Mouse (Mus musculus) monocyte, adult 5-6 weeks (primary cell): ENCODE data around the gene Zbtb25. TPM values are rescaled to one million over a fixed set of nuclear protein-coding genes. Genes with fewer than 3 reads are reported as not detected.

Source experiments
- ATAC-seq: fragments of 153-309, 156-312 bp; replicated peaks from 2 replicates; pipeline ENCODE4 v1.8.0; 2017; ENCODE audit warnings: mild to moderate bottlenecking; ENCODE audit not compliant: low TSS enrichment, insufficient number of reproducible peaks, severe bottlenecking, poor library complexity, low FRiP score
- total RNA-seq: library from RNA; stranded (forward); fragments of 200-1000, 200-491, 200-594 nt; gene quantifications from 3 replicates; pipeline ENCODE4 v1.2.3, GENCODE M21; 2017

Zbtb25 gene
- total RNA-seq, 1 experiment from 2014 or later, result 6.7 TPM

DNA sequence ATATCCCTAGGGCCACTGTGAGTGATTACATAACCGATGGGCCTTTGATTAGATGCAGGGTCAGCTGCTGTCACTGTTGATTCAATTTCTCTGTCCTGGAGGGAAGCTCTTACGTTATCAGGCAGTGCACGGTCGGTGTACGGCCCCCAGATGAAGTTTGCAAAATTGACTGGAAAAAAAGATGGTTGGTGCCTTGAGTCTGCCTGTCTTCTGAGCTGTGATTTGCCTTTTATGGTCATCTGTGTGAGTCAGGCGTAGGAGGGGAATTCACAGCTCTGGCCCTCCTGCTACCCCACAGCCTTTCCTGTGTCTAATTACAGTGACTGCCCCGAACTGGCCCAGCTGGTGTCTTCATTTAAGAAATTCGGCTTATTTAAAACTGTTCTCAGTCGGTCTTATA is 61.4 kb downstream of the Zbtb25 start:
- 0 out of 2 replicates have a peak, but pooled peaks have one; percentile 36 for ATAC-seq

GRCm38 (mm10) chr12:76306852-76307561 is 62.4 kb downstream of the Zbtb25 start:
- no peak for ATAC-seq

- ATAC-seq, result no peak
Measured at GRCm38 (mm10) chr12:76305107-76305506, 64.3 kb downstream of the Zbtb25 start.

DNA sequence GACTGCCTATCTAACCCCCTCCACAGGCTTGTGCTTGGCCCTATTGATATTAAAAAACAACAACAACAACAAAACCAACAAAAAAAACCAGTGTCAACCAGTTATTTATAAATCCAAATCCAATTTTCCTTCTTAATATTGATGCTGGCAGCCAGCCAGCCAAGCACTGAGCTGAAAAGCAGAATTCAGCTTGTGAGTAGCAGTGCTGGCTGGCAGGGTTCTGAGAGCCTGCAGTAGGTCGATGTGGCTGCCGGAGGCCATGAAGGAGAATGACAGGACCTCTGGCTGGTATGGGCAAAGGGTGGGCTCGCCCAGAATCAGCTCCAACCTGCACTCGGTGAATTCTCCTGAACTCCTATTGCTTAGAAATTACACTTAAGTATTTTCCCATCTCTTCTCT is 65.2 kb downstream of the Zbtb25 start:
- no peak for ATAC-seq

GRCm38 (mm10) chr12:76303474-76303873 is 65.9 kb downstream of the Zbtb25 start:
- no peak for ATAC-seq

DNA sequence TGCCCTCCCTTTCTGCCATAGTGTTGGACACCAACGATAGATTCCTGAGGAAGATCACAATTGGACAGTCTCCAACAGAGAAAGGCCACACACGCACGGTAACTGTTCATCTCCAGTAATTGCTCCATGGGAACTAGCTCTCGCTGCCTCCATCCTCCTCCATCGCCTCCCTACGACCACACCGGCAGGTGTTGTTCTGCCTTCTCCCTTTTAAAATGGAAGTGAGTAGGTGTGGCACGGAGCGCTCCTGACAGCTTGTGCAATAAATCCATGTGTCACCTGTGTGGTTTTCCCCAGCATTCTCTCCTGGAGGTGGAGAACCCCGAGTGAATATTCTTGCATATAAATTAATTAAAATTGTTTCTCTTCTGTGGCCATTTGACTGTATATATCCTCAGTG is 69.0 kb downstream of the Zbtb25 start:
- ATAC-seq, result no peak

DNA sequence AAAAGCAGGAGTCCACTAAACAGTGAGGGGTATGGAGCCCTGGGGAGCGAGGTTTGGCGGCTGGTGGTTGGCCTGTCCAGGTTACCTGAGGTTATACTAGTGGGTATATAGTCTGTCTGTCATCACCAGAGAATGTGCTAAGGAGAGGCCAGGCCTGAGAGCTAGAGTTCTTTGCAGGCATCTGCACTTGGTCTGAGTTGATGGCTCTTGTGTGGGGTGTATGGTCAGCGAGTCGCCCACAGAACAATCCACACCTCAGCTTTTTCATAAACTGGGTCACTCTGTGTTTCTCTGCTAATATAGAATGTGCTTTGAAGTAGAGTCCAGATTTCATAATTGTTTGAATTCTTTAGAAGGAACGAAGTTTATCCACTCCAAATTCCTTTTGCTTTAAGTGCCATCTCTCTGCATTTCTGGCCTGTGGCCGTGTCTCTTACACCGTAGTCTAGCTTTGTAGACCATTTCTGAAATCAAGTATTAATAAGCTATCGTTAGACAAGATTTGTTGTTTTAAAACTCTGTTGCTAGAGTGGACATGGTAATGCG is 70.0 kb downstream of the Zbtb25 start:
- no peak for ATAC-seq

DNA sequence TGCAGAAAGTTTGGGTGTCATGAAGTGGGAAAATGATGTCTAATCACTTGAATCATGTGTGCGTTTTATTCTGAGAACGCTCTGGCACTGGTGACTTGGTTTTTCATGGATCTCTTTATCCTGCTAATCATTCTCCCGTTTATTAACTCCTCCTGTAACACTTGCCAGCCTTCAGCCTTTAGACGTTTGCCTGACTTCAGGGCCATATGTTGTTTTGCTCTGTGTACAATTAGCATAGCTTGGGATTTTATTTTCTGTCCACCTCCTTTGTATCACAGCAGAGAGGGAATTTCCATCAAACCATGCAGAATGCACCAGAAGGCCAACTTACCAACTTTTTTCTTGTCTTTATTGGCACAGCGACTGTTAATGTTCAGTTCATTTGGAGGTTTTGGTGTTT is 71.6 kb downstream of the Zbtb25 start:
- ATAC-seq, result no peak

Other genes with a start within 250 kb of the Zbtb25 start
- gene Esr2, start 192.3 kb downstream of the Zbtb25 start, total RNA-seq, result not detected in 3 replicates
- 1.3 TPM in 1 of 3 replicates, not detected in the others for gene Tex21, start 122.9 kb downstream of the Zbtb25 start, total RNA-seq
- 16.1 to 31.0 TPM (median 19.5 TPM) in 3 replicates for gene Mthfd1, start 114.3 kb downstream of the Zbtb25 start, total RNA-seq
- 0.10 to 1.3 TPM (median 0.32 TPM) in 3 replicates for gene Akap5, start 44.7 kb downstream of the Zbtb25 start, total RNA-seq
- gene Zbtb1, start 664 bp upstream of the Zbtb25 start, total RNA-seq, result 17.2 to 22.9 TPM (median 19.8 TPM) in 3 replicates
- 9.5 to 14.7 TPM (median 11.9 TPM) in 3 replicates for gene Hspa2, start 34.6 kb upstream of the Zbtb25 start, total RNA-seq
- gene Ppp1r36, start 47.9 kb upstream of the Zbtb25 start, total RNA-seq, result 1.9 TPM in 1 of 3 replicates, not detected in the others
- gene Plekhg3, start 161.3 kb upstream of the Zbtb25 start, total RNA-seq, result 54.4 to 58.3 TPM (median 55.2 TPM) in 3 replicates